Mouse (Mus musculus) G1E (cell line): ENCODE measurements around the gene Dvl1. TPM values are rescaled to one million over a fixed set of nuclear protein-coding genes. Genes with fewer than 3 reads are reported as not detected.

Experiments
- ATAC-seq: 2 replicates; pipeline ENCODE4 v1.8.0; 2016; ENCODE audit warnings: mild to moderate bottlenecking; ENCODE audit not compliant: insufficient number of reproducible peaks, poor library complexity, low FRiP score, severe bottlenecking; ENCODE audit errors: extremely low read depth
- DNase-seq: peaks from one replicate; pipeline ENCODE4 v3.0.0; 2012; ENCODE audit warnings: low spot score
- H3K27me3 ChIP-seq: 2 replicates; pipeline ENCODE4 v1.6.1; 2012; ENCODE audit warnings: mild to moderate bottlenecking, low read length, inconsistent platforms; ENCODE audit not compliant: insufficient read depth
- H3K36me3 ChIP-seq: replicated peaks from 2 replicates; pipeline ENCODE3; 2012; ENCODE audit warnings: mild to moderate bottlenecking, inconsistent platforms
- H3K4me1 ChIP-seq: 2 replicates; pipeline ENCODE4 v1.6.1; 2012; ENCODE audit warnings: low read depth, low read length, inconsistent platforms, mixed read lengths; ENCODE audit not compliant: insufficient read depth
- H3K4me3 ChIP-seq: 2 replicates; pipeline ENCODE4 v1.5.1; 2012; ENCODE audit warnings: low read depth, mild to moderate bottlenecking, inconsistent platforms, low read length, moderate library complexity, mixed read lengths
- H3K9me3 ChIP-seq: replicated peaks from 2 replicates; pipeline ENCODE4 v1.6.1; 2012; ENCODE audit warnings: inconsistent platforms
- CTCF ChIP-seq: IDR thresholded peaks from 2 replicates; pipeline ENCODE4 v1.5.1; 2012; ENCODE audit warnings: low read depth, low read length, inconsistent platforms, mixed read lengths
- GATA1 ChIP-seq: IDR thresholded peaks from 2 replicates; pipeline ENCODE4 v1.6.1; 2012; ENCODE audit warnings: borderline replicate concordance, low read length, inconsistent platforms, mixed read lengths
- GATA2 ChIP-seq: IDR thresholded peaks from 2 replicates; pipeline ENCODE4 v1.6.1; 2012; ENCODE audit warnings: low read depth, low read length, inconsistent platforms, borderline replicate concordance
- POLR2AphosphoS5 ChIP-seq: IDR thresholded peaks from 2 replicates; pipeline ENCODE4 v1.6.1; 2012; ENCODE audit warnings: low read depth, low read length, inconsistent platforms; ENCODE audit not compliant: insufficient replicate concordance
- TAL1 ChIP-seq: conservative IDR thresholded peaks from 2 replicates; pipeline ENCODE4 v1.6.1; 2012; ENCODE audit warnings: low read depth, low read length, inconsistent platforms, mixed read lengths
- polyA plus RNA-seq: library from polyadenylated mRNA; stranded (reverse); fragments of >175 nt; gene quantifications from 2 replicates; pipeline ENCODE4 v1.2.3, GENCODE M21; 2012
- total RNA-seq, 2 experiments: library from RNA; stranded (forward) in 1 of 2; stranded (reverse) in 1 of 2; fragments of 200-1000 nt in 1 of 2; fragments of >200 nt in 1 of 2; fragmentation: Nextera tagmentation in 1 of 2; gene quantifications; 2 replicates each; pipeline ENCODE4 v1.2.3; 2014 to 2017

The Dvl1 gene
- total and polyA plus RNA-seq, 3 experiments = 9.2 to 77.7 (median 14.4) TPM

- ATAC-seq = no peak
- TF ChIP-seq GATA1 = no peak
- TF ChIP-seq TAL1 = no peak
- TF ChIP-seq CTCF = no peak
- TF ChIP-seq POLR2AphosphoS5 = no peak
- no peak for TF ChIP-seq GATA2
- Histone ChIP-seq H3K4me3 (peak overlapping the region; percentile 93), H3K4me1 (peaks cover 42% of the 10 kb centered on the region), H3K36me3 (peaks cover 66% of the 10 kb centered on the region), H3K9me3 (no peaks in the 10 kb centered on the region), H3K27me3 (no peaks in the 10 kb centered on the region)
- DNase-seq = no peak
Observed at GRCm38 (mm10) chr4:155831831-155832230, 15.4 kb upstream of the Dvl1 start.

- no peak for DNase-seq
- Histone ChIP-seq H3K4me3 (peak overlapping the region; percentile 93), H3K27me3 (no peaks in the 10 kb centered on the region), H3K9me3 (no peaks in the 10 kb centered on the region), H3K36me3 (peaks cover 61% of the 10 kb centered on the region), H3K4me1 (peaks cover 40% of the 10 kb centered on the region)
- no peak for TF ChIP-seq TAL1
- no peak for TF ChIP-seq POLR2AphosphoS5
- no peak for TF ChIP-seq GATA2
- TF ChIP-seq GATA1 = no peak
- TF ChIP-seq CTCF = no peak
- no peak for ATAC-seq
Observed at GRCm38 (mm10) chr4:155832321-155832720, 14.9 kb upstream of the Dvl1 start.

- H3K4me3 ChIP-seq = no peak overlapping the region; the same call in 1 of the 2 replicates
- ATAC-seq = no peak
Observed at GRCm38 (mm10) chr4:155833234-155833633, 14.0 kb upstream of the Dvl1 start.

GRCm38 (mm10) chr4:155833836-155834235, 13.4 kb upstream of the Dvl1 start:
- Histone ChIP-seq H3K36me3 (peaks cover 48% of the 10 kb centered on the region), H3K4me3 (no peak overlapping the region), H3K27me3 (no peaks in the 10 kb centered on the region), H3K9me3 (no peaks in the 10 kb centered on the region), H3K4me1 (peaks cover 36% of the 10 kb centered on the region)
- peak; percentile 63 for DNase-seq
- ATAC-seq = peak; percentile 48
- TF ChIP-seq POLR2AphosphoS5 (no peak), CTCF (peak; percentile 40; the same call in 1 of the 2 replicates), GATA2 (no peak), TAL1 (no peak), GATA1 (no peak)

More at GRCm38 (mm10) chr4:155833234-155833633, 14.0 kb upstream of the Dvl1 start:
- Histone ChIP-seq H3K36me3 (peaks cover 52% of the 10 kb centered on the region), H3K9me3 (no peaks in the 10 kb centered on the region), H3K27me3 (no peaks in the 10 kb centered on the region), H3K4me1 (peaks cover 36% of the 10 kb centered on the region)
- DNase-seq = no peak
- TF ChIP-seq TAL1 (no peak), GATA1 (no peak), CTCF (no peak), POLR2AphosphoS5 (no peak), GATA2 (no peak)

- H3K27me3 ChIP-seq = peaks cover 28% of the 10 kb centered on the region
- DNase-seq = no peak
- peaks cover 28% of the 10 kb centered on the region for H3K36me3 ChIP-seq
- H3K9me3 ChIP-seq = peaks cover 5% of the 10 kb centered on the region; the same call in 1 of the 2 replicates
- ATAC-seq = no peak
- TF ChIP-seq CTCF = no peak
- no peak for TF ChIP-seq GATA2
- TF ChIP-seq POLR2AphosphoS5 = no peak
- no peak for TF ChIP-seq GATA1
- TF ChIP-seq TAL1 = no peak
- H3K4me1 ChIP-seq = peaks cover 45% of the 10 kb centered on the region
- H3K4me3 ChIP-seq = no peak overlapping the region
Observed at GRCm38 (mm10) chr4:155837404-155838010, 9.7 kb upstream of the Dvl1 start.

- no peak overlapping the region for H3K4me3 ChIP-seq
- TF ChIP-seq CTCF (no peak), GATA1 (no peak), GATA2 (no peak), TAL1 (no peak), POLR2AphosphoS5 (no peak)
- H3K36me3 ChIP-seq = peaks cover 18% of the 10 kb centered on the region
- peaks cover 35% of the 10 kb centered on the region for H3K4me1 ChIP-seq
- H3K9me3 ChIP-seq = peaks cover 5% of the 10 kb centered on the region; the same call in 1 of the 2 replicates
- peaks cover 33% of the 10 kb centered on the region for H3K27me3 ChIP-seq
- DNase-seq (no peak), ATAC-seq (no peak)
Observed at GRCm38 (mm10) chr4:155838187-155839153, 8.7 kb upstream of the Dvl1 start.
